Mouse (Mus musculus) CD8-positive naive resting alpha-beta T cell, adult 57 days (primary cell): Measurements from ENCODE around the gene Tcaf3. TPM values are rescaled to one million over a fixed set of nuclear protein-coding genes. Genes with fewer than 3 reads are reported as not detected.

Experiments used
- total RNA-seq: library from RNA; stranded (reverse); gene quantifications from one replicate; pipeline ENCODE4 v1.2.4, GENCODE M21; 2023

Gene Tcaf3
- not detected for total RNA-seq

GRCm38 (mm10) chr6:42597592-42597991 lies at the start of gene Tcaf3:
TSS of gene Tcaf3 (minus strand) at chr6:42597692.

GRCm38 (mm10) chr6:42644912-42645549 lies 47.5 kb upstream of the Tcaf3 start, which contains the start of gene Tcaf2:
TSS of gene Tcaf2 (minus strand) at chr6:42645254.

GRCm38 (mm10) chr6:42547461-42547860 lies 50.0 kb downstream of the Tcaf3 start, which contains the start of gene Olfr455:
TSS of gene Olfr455 (minus strand) at chr6:42547587.

Other genes starting within 250 kb of the Tcaf3 start
- 196 TPM for gene Zyx, start 248.1 kb downstream of the Tcaf3 start, total RNA-seq
- gene Epha1, start 224.4 kb downstream of the Tcaf3 start, total RNA-seq: not detected
- 0.83 TPM for gene Tas2r143, start 197.5 kb downstream of the Tcaf3 start, total RNA-seq
- gene Tas2r135, start 192.3 kb downstream of the Tcaf3 start, total RNA-seq: 0.98 TPM
- not detected for gene Tas2r126, start 163.2 kb downstream of the Tcaf3 start, total RNA-seq
- gene Olfr458, start 132.5 kb downstream of the Tcaf3 start, total RNA-seq: not detected
- gene Olfr457, start 121.4 kb downstream of the Tcaf3 start, total RNA-seq: not detected
- not detected for gene Olfr456, start 110.5 kb downstream of the Tcaf3 start, total RNA-seq
- gene Olfr455, start 50.1 kb downstream of the Tcaf3 start, total RNA-seq: not detected
- gene Tcaf2, start 47.6 kb upstream of the Tcaf3 start, total RNA-seq: not detected
- gene Tcaf1, start 112.4 kb upstream of the Tcaf3 start, total RNA-seq: not detected
- gene Olfr453, start 141.7 kb upstream of the Tcaf3 start, total RNA-seq: not detected
- gene Olfr38, start 158.7 kb upstream of the Tcaf3 start, total RNA-seq: not detected
- not detected for gene Olfr452, start 187.4 kb upstream of the Tcaf3 start, total RNA-seq
- not detected for gene Olfr450, start 214.2 kb upstream of the Tcaf3 start, total RNA-seq
- gene Olfr449, start 236.7 kb upstream of the Tcaf3 start, total RNA-seq: not detected